Mouse (Mus musculus): ENCODE data around the gene Tdrd5. TPM values are rescaled to one million over a fixed set of nuclear protein-coding genes. Genes with fewer than 3 reads are reported as not detected.
A peak's percentile ranks its signal among the peaks of the same experiment; 100 is the strongest.

Tdrd5 gene
- total and polyA plus RNA-seq, 3 experiments = 3.4 to 4.1 TPM; not detected in 1

- Histone ChIP-seq H3K27ac (ENCODE audit: control insufficient read depth, low read depth, low read length) (no peak overlapping the region), H3K4me3 (ENCODE audit: control insufficient read depth in 1 of 2, insufficient read depth in 1 of 2, low read depth in 2 of 2, low read length in 2 of 2) (no peak overlapping the region), H3K9ac (ENCODE audit: control insufficient read depth, low read depth, low read length, poor library complexity, severe bottlenecking) (no peak overlapping the region), H3K27me3 (ENCODE audit: control insufficient read depth in 1 of 2, insufficient read depth in 2 of 2, low read length in 2 of 2) (peaks cover 0 to 2% of the 10 kb centered on the region in 2 experiments; a peak in 1 of 4 replicates), H3K4me1 (ENCODE audit: control insufficient read depth in 1 of 2, insufficient read depth in 2 of 2, low read length in 2 of 2) (peaks cover 0 to 24% of the 10 kb centered on the region in 2 experiments), H3K79me2 (ENCODE audit: control insufficient read depth, insufficient read depth, low read length, poor library complexity) (no peaks in the 10 kb centered on the region), H3K9me3 (replicated peaks; ENCODE audit: insufficient read depth, low read length) (no peaks in the 10 kb centered on the region), H3K36me3 (ENCODE audit: control insufficient read depth in 1 of 2, insufficient read depth in 2 of 2, low read length in 2 of 2) (peaks cover 0 to 13% of the 10 kb centered on the region in 2 experiments; a peak in 2 of 4 replicates)
- no peak for TF ChIP-seq POLR2AphosphoS2 (IDR thresholded peaks at IDR 0.05; ENCODE audit: low read length)
- no peak for TF ChIP-seq NELFE (IDR thresholded peaks at IDR 0.05; ENCODE audit: low read depth, low read length)
- no peak for TF ChIP-seq JUND (IDR thresholded peaks at IDR 0.05; ENCODE audit: low read depth, low read length)
- no peak for TF ChIP-seq USF1 (IDR thresholded peaks at IDR 0.05; ENCODE audit: low read depth, low read length)
- DNase-seq (ENCODE audit: low read depth, low spot score) = no peak
Measured at GRCm38 (mm10) chr1:156214651-156215050, 88.8 kb downstream of the Tdrd5 start.

- peaks cover 0 to 2% of the 10 kb centered on the region in 2 experiments; a peak in 1 of 4 replicates for H3K27me3 ChIP-seq (ENCODE audit: control insufficient read depth in 1 of 2, insufficient read depth in 2 of 2, low read length in 2 of 2)
- H3K36me3 ChIP-seq (ENCODE audit: control insufficient read depth in 1 of 2, insufficient read depth in 2 of 2, low read length in 2 of 2) = peaks cover 0 to 13% of the 10 kb centered on the region in 2 experiments; a peak in 2 of 4 replicates
- peaks cover 0 to 22% of the 10 kb centered on the region in 2 experiments for H3K4me1 ChIP-seq (ENCODE audit: control insufficient read depth in 1 of 2, insufficient read depth in 2 of 2, low read length in 2 of 2)
- peak; percentile 72 for DNase-seq (ENCODE audit: low read depth, low spot score)
- H3K4me3 ChIP-seq (ENCODE audit: control insufficient read depth in 1 of 2, insufficient read depth in 1 of 2, low read depth in 2 of 2, low read length in 2 of 2) = no peak overlapping the region
- H3K79me2 ChIP-seq (ENCODE audit: control insufficient read depth, insufficient read depth, low read length, poor library complexity) = no peaks in the 10 kb centered on the region
- no peak overlapping the region for H3K9ac ChIP-seq (ENCODE audit: control insufficient read depth, low read depth, low read length, poor library complexity, severe bottlenecking)
- H3K27ac ChIP-seq (ENCODE audit: control insufficient read depth, low read depth, low read length) = no peak overlapping the region
- TF ChIP-seq KAT2A (conservative IDR thresholded peaks at IDR 0.05; ENCODE audit: low read depth, low read length) (no peak), ETS1 (IDR thresholded peaks at IDR 0.05; ENCODE audit: low read depth, low read length) (0 out of 2 replicates have a peak, but pooled peaks have one; percentile 40), MYC (IDR thresholded peaks at IDR 0.05; ENCODE audit: low read depth, low read length) (no peak), TCF12 (IDR thresholded peaks at IDR 0.05; ENCODE audit: low read depth, low read length) (0 out of 2 replicates have a peak, but pooled peaks have one; percentile 19), MAX (IDR thresholded peaks at IDR 0.05; ENCODE audit: low read length) (no peak), POLR2AphosphoS2 (IDR thresholded peaks at IDR 0.05; ENCODE audit: low read length) (no peak), RCOR1 (IDR thresholded peaks at IDR 0.05; ENCODE audit: low read depth, low read length) (no peak), TBP (IDR thresholded peaks at IDR 0.05; ENCODE audit: low read depth, low read length) (no peak), JUND (IDR thresholded peaks at IDR 0.05; ENCODE audit: low read depth, low read length) (no peak), E2F4 (IDR thresholded peaks at IDR 0.05; ENCODE audit: borderline replicate concordance, low read depth, low read length) (no peak), MYB (IDR thresholded peaks at IDR 0.05; ENCODE audit: low read depth, low read length) (no peak), GATA1 (IDR thresholded peaks at IDR 0.05; ENCODE audit: low read depth, low read length) (peak; percentile 69), SMC3 (IDR thresholded peaks at IDR 0.05; ENCODE audit: low read depth, low read length) (no peak), USF2 (IDR thresholded peaks at IDR 0.05; ENCODE audit: borderline replicate concordance in 1 of 2, insufficient read depth in 1 of 2, low read depth in 1 of 2, low read length in 2 of 2) (no peak), CHD2 (IDR thresholded peaks at IDR 0.05; ENCODE audit: low read length) (no peak), EP300 (IDR thresholded peaks at IDR 0.05; ENCODE audit: low read depth in 1 of 2, low read length in 2 of 2) (peak; percentile 51 to 55; a peak in 3 of 4 replicates)
- H3K9me3 ChIP-seq (replicated peaks; ENCODE audit: insufficient read depth, low read length) = no peaks in the 10 kb centered on the region
Measured at GRCm38 (mm10) chr1:156212923-156213322, 90.5 kb downstream of the Tdrd5 start.

Data from MEL (cell line).